Mouse (Mus musculus): ENCODE data around the gene Cd180.
A peak's percentile ranks its signal among the peaks of the same experiment; 100 is the strongest.

Gene Cd180

GRCm38 (mm10) chr13:102775506-102775905 is 82.1 kb downstream of the Cd180 start:
- no peak for DNase-seq (ENCODE audit: low read depth, low spot score)

GRCm38 (mm10) chr13:102778859-102779258 is 85.5 kb downstream of the Cd180 start:
- DNase-seq (ENCODE audit: low read depth, low spot score) = no peak

- DNase-seq (ENCODE audit: low read depth, low spot score) = no peak
These were observed 85.9 kb downstream of the Cd180 start for GRCm38 (mm10) chr13:102779275-102779674.

- no peak for DNase-seq (ENCODE audit: low read depth, low spot score)
These were observed 90.4 kb downstream of the Cd180 start for GRCm38 (mm10) chr13:102783531-102784310.

- DNase-seq (ENCODE audit: low read depth, low spot score) = peak; percentile 40
These were observed 93.4 kb downstream of the Cd180 start for GRCm38 (mm10) chr13:102786666-102787230.

Data from telencephalon, adult 2 months (tissue).